Mouse (Mus musculus): ENCODE results near the gene Tcaim. TPM values are rescaled to one million over a fixed set of nuclear protein-coding genes. Genes with fewer than 3 reads are reported as not detected.
A peak's percentile ranks its signal among the peaks of the same experiment; 100 is the strongest.

The Tcaim gene
- 10 to 100 TPM; 49.6 to 50.8 TPM for total RNA-seq (2021)

DNA sequence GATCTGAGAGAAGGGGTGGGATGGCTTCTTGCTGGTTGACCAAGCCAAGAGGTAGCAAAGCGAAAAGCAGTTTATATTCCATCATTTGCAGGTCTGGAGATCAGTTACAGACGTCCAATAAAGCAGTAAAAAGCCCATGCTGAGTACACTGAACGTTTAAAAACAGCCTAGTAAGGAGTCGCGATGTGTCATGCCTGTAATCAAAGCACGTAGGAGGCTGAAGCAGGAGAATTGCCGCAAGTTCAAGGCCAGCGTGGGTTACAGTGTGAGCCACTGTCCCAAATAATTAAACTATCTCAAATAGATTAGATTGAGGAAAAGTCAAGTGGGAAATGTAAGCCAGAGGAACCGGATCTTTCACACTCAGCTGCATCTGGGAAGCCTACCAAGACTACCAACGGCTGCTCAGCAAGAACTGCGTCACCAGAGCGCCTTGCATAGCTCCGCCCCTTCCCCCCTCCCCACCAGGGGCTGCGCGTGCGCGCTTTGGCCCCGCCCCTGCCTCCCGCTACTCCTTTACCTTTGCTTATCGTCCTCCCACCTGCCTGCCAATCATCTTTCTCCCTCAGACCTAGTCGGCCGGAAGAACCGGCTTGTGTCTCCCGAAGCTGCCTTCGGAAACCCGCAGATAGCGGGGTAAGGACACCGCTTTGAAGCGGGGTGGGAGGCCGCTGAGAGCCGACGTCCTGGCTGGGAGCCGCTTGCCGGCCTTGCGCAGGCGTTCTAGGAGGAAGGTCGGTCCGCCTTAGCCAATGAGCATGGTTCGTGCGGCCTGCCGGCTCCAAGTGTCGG lies at the start of gene Tcaim:
TSS of gene Tcaim (plus strand) at position 487 of the 792 bp plus-strand sequence.
- intact Hi-C loops (cut with DNase I) = loop anchor here (5.0 kb wide), 1 partner anchor 57 kb away; no protein-coding TSS in a partner anchor
- DNase-seq (ENCODE audit: low spot score) = peak; percentile 85

GRCm38 (mm10) chr9:122757614-122758013 lies 47.7 kb upstream of the Tcaim start:
- DNase-seq (ENCODE audit: low spot score) = no peak
- intact Hi-C loops (cut with DNase I) = no loop called here

DNA sequence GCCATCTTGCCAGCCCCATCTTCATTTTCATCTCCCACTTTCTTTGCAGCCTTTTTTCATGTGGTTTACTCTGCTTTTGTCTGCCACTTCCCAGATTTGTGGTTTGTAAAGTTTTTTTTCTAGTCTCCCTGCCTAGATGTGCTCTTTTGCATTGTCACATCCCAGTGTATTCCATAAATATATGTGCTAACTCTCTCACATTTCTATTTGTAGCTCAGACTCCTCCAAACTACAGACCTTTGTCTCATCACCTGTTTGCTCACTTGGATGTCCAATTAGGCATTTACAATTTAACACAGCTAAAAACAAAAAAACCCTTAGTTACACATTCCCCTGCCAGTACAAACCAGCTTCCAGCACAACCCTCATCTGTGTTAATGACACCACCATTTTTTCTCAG lies 45.2 kb upstream of the Tcaim start:
- intact Hi-C loops (cut with DNase I) = no loop called here
- DNase-seq (ENCODE audit: low spot score) = no peak

GRCm38 (mm10) chr9:122785231-122785630 lies 20.1 kb upstream of the Tcaim start:
- no peak for DNase-seq (ENCODE audit: low spot score)
- intact Hi-C loops (cut with DNase I) = no loop called here

- DNase-seq (ENCODE audit: low spot score) = no peak
- intact Hi-C loops (cut with DNase I) = no loop called here
Observed at GRCm38 (mm10) chr9:122786534-122786933, 18.8 kb upstream of the Tcaim start.

- intact Hi-C loops (cut with DNase I) = loop anchor here (5.0 kb wide), 1 partner anchor 56 kb away; no protein-coding TSS in a partner anchor
- no peak for DNase-seq (ENCODE audit: low spot score)
Observed at GRCm38 (mm10) chr9:122805845-122806341, 554 bp downstream of the Tcaim start.

GRCm38 (mm10) chr9:122807186-122807585 lies 1.8 kb downstream of the Tcaim start:
- intact Hi-C loops (cut with DNase I) = loop anchor here (5.0 kb wide), 1 partner anchor 55 kb away; no protein-coding TSS in a partner anchor

DNA sequence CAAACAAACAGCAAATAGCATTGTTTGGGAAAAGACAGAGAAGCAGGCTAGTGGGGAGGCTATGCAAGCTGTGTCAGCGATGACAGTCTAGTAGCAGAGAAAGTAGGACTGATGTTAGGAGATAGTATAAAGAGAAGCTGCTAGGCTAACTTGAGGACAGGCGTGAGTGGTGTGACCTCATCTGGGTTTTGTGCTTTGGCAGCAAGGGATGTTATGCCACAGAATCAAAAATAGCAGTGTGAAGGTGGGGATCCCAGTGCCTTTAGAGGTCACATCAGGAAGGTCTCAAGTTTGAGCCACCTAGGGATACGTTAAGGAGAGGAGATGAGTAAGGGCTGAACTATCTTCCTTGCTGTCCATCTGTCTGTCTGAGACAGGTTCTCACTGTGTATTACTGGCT lies 4.9 kb downstream of the Tcaim start:
- intact Hi-C loops (cut with DNase I) = no loop called here
- no peak for DNase-seq (ENCODE audit: low spot score)

More at GRCm38 (mm10) chr9:122807186-122807585, 1.8 kb downstream of the Tcaim start:
- no peak for DNase-seq (ENCODE audit: low spot score)

DNA sequence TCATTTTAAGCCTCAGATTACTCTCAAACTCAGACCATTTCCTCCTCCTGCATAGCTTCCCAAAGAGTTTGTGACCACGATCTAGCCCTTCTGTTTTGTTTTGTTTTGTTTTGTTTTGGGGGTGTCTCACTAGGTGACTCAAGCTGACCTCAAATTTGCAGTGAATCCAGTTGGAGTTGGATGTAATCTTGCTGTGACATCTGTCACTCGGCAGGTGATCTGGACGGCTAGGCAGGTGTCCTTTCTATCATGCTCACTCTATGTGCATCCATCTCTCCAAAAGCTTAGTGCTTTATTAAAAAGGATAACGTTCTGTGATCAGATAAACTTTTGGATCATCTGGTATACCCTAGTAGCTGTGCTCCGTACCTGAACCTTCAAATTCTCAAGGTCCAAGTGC lies 7.0 kb downstream of the Tcaim start:
- intact Hi-C loops (cut with DNase I) = no loop called here
- DNase-seq (ENCODE audit: low spot score) = no peak

DNA sequence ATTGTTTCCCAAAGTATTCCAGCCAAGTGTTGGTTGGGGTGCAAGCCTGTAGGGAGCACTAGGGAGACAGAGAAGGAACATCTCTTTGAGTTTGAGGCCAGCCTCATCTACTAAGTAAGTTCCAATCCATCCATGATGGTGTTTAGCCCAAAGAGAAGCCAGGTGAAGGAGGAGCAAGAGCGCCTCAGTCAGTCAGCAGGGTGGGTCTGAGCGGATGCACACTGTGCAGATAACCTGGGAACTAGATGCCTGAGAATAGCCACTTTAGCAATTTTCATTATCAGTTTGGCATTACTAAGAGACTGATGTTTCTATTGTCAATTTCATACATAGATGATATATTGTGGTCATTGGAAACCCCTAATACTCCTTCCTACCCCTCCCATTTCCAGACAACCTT lies 9.4 kb downstream of the Tcaim start:
- DNase-seq (ENCODE audit: low spot score) = no peak
- intact Hi-C loops (cut with DNase I) = no loop called here

- intact Hi-C loops (cut with DNase I) = no loop called here
- DNase-seq (ENCODE audit: low spot score) = no peak
Observed at GRCm38 (mm10) chr9:122815239-122815851, 10.0 kb downstream of the Tcaim start.

GRCm38 (mm10) chr9:122823374-122824017 lies 18.2 kb downstream of the Tcaim start:
- no peak for DNase-seq (ENCODE audit: low spot score)
- intact Hi-C loops (cut with DNase I) = no loop called here

DNA sequence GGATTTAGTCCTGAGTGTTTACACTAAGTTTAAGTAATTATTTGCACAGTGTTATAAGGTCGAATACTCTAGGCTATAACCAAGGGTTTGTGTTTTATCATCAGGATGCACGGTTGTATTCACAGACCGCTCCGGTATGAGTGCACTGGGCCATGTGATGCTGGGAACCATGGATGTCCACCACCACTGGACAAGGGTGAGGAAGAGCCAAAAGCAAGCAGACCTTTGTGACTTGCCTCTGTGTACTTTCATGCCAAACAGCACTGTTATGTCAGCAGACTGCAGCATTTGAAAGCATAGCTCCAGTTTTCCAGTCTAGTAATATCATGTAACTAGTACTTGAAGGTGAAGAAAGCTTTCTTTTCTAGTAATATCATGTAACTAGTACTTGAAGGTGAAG lies 21.4 kb downstream of the Tcaim start:
- intact Hi-C loops (cut with DNase I) = no loop called here
- DNase-seq (ENCODE audit: low spot score) = no peak

DNA sequence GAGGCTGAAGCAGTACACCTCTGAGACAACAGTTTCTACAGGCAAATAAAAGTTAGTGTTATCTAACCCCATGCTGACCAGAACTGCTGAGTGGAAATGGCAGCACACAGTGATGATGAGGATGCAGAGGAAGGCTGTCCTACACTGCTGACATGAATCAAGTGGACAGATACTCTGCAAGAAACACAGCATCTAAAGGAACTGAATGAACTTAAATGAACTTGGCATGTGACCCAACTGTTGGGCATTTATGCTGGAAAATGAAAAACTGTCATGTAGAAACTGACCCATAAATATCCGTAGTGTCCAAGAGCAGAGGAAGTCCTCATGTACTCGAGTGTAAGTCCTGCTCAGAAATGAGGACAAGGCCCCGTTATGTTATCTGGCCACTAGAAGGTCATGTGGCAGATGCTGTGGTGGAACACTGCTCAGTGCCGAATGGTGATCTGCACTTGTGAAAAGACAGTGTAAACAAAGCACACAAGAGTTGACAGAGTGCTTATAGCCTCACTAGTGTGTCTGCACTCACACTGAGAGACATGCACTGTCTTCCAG lies 24.6 kb downstream of the Tcaim start:
- intact Hi-C loops (cut with DNase I) = loop anchor here (10.0 kb wide), 1 partner anchor 95 kb away; no protein-coding TSS in a partner anchor
- no peak for DNase-seq (ENCODE audit: low spot score)

DNA sequence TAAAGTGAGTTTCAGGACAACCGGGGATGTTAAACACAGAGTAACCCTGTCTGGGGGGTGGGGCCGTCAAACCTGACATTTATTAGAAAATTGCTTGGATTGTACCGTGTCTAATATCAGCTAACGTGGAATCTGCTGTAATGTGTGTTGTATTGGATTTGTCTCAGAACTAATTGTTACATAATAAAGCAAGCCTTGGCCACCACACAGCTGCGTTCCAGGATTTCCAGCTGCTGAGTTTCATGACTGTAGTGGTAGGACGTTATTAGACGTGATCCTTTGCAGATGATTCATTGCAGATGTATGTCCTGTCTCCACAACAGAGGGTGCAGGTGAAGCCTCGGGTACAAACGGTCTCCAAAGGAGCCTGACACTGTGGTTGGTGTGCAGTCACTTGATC lies 30.8 kb downstream of the Tcaim start:
- no peak for DNase-seq (ENCODE audit: low spot score)
- intact Hi-C loops (cut with DNase I) = loop anchor here (10.0 kb wide), 1 partner anchor 101 kb away; no protein-coding TSS in a partner anchor

- intact Hi-C loops (cut with DNase I) = loop anchor here (10.0 kb wide), 1 partner anchor 102 kb away; no protein-coding TSS in a partner anchor
- no peak for DNase-seq (ENCODE audit: low spot score)
Observed at GRCm38 (mm10) chr9:122836790-122837189, 31.5 kb downstream of the Tcaim start.

DNA sequence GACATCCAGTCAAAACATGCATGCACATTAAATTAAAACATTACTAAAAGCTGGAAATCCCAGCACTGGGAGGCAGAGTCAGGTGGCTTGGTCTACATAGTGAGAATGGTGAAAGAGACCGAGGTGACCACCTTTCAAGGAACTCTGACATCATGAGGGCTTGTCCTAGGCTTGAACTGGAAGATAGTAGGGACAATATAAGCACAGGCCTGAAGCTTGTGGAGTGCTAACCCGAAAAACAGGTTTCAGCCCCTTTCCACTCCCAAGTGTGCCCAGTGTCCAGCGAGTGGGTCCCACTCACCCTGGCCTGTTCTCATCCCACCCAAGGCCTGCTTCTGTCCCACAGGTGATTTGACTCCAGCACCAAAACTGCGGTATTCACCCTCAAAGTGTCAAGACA lies 31.9 kb downstream of the Tcaim start:
- intact Hi-C loops (cut with DNase I) = loop anchor here (10.0 kb wide), 1 partner anchor 102 kb away; no protein-coding TSS in a partner anchor
- no peak for DNase-seq (ENCODE audit: low spot score)

GRCm38 (mm10) chr9:122837680-122838079 lies 32.3 kb downstream of the Tcaim start:
- intact Hi-C loops (cut with DNase I) = loop anchor here (10.0 kb wide), 1 partner anchor 103 kb away; no protein-coding TSS in a partner anchor
- DNase-seq (ENCODE audit: low spot score) = no peak

GRCm38 (mm10) chr9:122843760-122844159 lies 38.4 kb downstream of the Tcaim start, which contains the start of gene Gm35549:
Gene Gm35549 (minus strand): TSS chr9:122844035.
- intact Hi-C loops (cut with DNase I) = no loop called here

GRCm38 (mm10) chr9:122845621-122846020 lies 40.3 kb downstream of the Tcaim start:
- no peak for DNase-seq (ENCODE audit: low spot score)
- intact Hi-C loops (cut with DNase I) = no loop called here

More at GRCm38 (mm10) chr9:122843760-122844159, 38.4 kb downstream of the Tcaim start, which contains the start of gene Gm35549:
- DNase-seq (ENCODE audit: low spot score) = no peak

Data from heart, postnatal 25 days (tissue).